Mouse (Mus musculus): Measurements from ENCODE around the gene Dner.

Dner gene

DNA sequence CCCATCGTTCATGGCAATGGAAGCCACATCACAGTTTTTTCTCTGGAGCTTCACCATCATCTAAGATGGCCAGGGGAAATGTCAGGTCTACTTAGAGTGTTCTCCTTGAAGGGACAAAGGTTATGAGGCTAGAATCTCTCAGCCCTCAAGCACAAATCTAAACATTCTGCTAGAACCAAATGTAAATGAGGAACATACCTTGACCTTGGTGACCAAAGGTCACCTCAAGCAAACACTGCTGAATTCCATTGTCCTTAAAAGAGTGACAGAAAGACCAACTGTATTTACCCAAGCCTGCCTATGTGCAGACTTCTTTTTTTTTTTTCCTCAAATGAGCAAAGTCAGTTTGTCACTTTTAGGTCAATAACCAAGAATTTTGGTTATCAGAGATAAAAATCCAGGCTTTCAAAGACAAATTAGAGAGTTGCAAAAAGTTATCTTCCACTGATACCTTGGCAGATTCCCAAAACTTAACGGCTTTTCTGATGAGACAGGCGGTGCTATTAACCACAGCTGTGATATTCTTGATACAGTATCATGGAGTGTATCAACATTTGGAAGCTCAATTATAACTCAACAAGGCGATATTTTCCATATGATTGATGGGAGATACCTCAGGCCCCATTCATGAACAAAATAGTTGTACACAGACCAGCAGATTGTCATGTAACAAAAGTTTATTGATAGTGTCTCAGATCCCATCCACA, 173.6 kb downstream of the Dner start:
- DNase-seq, result no peak

- DNase-seq, result no peak
Observed at GRCm38 (mm10) chr1:84518347-84518746, 177.7 kb downstream of the Dner start.

DNA sequence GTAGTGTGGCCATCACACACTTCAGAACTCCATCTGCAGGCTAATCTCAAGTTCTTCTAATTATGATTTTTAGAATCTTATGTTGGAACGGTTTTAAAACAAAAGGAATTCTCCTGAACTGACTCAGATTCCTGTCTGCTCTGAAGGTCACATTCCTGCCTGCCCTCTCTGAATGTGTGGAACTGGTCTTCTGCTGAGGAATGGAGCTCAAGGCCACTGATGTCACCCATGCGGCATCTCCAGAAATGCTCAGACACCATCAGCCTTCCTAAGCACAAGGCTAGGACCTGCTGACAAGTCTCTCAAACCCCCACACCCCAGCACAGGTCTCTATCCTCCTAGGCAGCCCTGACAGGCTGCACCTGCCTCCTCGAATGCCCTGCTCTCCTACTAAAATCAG, 182.8 kb downstream of the Dner start:
- no peak for DNase-seq

GRCm38 (mm10) chr1:84508510-84508909, 187.5 kb downstream of the Dner start:
- DNase-seq, result no peak

DNA sequence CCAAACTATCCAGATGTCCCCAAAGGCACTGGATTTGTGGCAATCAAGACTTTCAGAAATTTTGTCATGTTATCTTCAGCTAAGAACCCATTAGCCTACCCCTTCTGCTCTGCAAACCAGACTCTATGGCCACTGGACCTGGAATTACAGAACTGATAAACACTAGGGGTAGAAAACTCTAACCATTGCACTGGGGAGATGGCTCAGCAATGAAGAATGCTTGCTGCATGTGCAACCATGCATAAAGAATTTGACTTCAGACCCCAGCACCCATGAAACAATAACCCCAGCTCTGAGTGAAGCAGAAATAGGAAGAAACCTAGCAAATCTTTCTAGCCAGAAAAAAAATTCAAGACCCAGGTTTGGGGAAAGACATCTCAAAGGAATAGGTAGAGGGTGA, 188.5 kb downstream of the Dner start:
- no peak for DNase-seq

DNA sequence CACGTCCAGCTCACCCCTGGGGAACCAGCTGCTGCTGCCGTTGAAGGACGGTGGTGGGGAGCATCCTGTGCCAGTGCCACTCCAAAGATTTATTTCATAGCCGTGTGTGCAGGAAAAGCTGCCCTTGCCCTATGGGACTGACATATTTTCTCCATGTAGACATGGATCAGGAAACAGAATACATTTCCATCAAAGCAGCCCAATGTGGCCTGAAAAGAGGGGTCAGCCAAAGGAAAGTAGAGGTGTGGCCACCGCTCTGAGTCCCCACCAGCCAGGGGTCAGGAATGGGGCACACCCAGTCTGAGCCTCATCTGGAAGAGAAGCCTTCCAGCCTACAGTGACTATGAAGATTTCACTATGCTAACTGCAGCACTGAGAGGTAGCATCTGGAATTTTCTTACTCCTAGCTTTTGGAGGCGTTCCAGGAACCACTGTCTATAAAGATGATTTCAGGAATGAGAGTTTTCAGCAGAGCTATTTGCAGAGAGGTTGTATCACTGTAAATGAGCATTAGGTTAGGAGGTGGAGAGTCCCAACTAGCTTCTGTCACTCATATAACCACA, 189.0 kb downstream of the Dner start:
- DNase-seq, result no peak

- no peak for DNase-seq
Observed at GRCm38 (mm10) chr1:84500673-84501072, 195.3 kb downstream of the Dner start.

DNA sequence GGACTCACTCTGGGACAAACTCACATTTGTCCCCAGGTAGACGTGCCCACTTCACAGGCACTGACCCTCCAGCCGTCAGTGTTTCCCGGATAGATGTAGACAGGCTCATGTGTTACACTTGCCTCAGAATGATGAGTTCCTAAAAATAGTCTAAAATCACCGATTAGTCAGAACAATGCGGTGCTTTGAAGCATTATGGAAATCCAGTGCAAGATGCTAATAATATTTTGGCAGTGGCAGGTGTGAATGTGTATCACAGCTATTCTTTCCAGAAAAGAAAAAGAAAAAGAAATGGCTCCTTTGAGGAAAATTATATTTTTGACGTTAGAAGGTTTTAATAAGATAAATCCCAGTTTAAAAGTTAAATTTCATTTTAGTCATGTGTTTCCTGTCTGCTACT, 204.3 kb downstream of the Dner start:
- DNase-seq, result no peak

GRCm38 (mm10) chr1:84488546-84488945, 207.5 kb downstream of the Dner start:
- DNase-seq, result no peak

DNA sequence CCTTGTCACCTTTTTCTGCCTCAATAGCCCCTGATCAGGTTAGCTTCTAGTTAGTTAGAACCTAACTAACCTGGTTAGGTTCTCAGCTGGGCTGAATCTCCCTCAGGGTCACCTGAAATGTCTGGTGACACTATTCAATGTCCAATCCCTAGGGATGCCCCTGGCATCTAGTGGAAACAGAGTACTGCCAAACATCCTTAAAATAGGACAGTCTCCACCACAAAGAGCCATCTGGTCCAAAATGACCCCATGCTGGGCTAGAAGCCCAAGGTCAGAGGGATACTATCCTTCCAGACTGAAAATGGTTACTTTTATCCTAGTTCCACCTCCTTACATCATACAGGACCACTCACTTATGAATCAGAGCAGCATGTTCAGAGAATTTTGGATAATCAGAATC, 211.0 kb downstream of the Dner start:
- DNase-seq, result no peak

GRCm38 (mm10) chr1:84484577-84484976, 211.4 kb downstream of the Dner start:
- no peak for DNase-seq

DNA sequence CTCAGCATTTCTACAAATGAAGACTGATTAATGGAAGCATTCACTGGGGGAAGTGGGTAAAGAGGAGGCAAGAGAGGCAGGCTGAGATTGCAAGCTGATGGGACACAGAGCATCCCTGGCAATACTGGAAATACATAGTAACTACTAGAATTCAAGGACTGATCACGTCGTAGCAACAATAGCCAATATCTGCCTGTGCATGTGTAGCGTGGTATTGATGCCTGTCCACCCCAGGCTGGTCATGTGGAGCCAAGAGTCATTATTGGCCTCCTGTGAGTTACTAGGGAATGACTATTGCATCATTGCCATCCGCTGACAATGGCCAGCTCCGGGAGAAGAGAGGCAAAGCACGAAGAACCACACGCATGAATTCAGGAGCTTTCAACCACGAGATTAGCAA, 216.0 kb downstream of the Dner start:
- no peak for DNase-seq

DNA sequence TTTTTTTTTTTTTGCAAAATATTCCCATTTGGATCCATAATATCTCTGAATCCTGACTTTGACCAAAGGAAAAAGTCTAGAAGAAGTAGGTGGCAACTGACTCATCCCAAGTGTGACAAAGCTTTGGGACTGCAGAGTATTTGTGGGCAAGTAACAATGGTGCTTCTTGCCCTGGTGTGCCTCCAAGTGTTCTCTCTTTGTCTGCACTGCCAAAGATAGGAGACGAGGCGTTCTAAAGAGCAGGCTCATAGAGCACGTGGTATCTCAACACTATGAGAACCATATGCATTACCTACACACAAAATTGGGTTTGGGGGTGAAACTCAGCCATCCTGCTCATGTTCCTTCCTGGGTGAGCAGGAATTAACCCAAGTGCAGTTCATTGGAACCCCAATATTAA, 221.7 kb downstream of the Dner start:
- DNase-seq, result no peak

DNA sequence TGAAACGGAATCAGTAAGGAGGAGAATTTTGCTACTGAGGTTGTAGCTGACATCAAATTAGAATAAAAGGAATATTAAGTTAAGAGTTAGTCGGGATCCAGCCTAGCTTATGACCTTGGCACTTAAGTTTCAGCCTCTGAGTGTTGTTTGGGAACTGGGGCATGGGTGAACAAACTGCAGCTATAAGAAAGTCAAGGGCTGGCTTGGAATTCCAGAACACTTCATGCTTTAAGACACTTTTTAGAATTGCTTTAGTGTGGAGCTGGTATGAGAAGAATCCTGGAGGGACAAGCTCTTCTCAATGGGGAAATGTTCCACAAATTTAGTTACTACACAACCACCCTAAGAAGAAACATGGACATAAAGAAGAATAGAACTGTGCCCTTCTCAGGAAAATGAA, 223.8 kb downstream of the Dner start:
- DNase-seq, result no peak

- no peak for DNase-seq
Observed at GRCm38 (mm10) chr1:84470342-84470741, 225.7 kb downstream of the Dner start.

GRCm38 (mm10) chr1:84467664-84468063, 228.4 kb downstream of the Dner start:
- no peak for DNase-seq

DNA sequence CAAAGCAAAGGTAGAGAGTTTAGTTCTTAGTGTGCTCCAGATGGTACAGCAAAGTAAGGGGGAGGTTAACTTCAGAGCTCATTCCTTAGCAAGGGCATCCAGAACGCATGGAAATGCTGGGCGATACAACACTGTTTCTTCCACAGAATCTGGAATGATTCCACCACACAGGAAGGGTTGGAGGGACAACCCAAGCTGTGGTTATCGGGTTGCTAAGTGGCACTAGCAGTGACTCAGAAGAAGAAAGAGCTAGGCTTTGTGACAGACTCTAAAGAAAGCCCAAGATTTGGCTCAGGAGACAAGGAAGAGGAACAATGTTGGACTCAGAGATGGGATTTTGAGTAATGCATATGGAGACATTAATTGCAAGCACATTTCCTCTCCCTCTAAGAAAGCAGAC, 231.3 kb downstream of the Dner start:
- peak; percentile 30 for DNase-seq

DNA sequence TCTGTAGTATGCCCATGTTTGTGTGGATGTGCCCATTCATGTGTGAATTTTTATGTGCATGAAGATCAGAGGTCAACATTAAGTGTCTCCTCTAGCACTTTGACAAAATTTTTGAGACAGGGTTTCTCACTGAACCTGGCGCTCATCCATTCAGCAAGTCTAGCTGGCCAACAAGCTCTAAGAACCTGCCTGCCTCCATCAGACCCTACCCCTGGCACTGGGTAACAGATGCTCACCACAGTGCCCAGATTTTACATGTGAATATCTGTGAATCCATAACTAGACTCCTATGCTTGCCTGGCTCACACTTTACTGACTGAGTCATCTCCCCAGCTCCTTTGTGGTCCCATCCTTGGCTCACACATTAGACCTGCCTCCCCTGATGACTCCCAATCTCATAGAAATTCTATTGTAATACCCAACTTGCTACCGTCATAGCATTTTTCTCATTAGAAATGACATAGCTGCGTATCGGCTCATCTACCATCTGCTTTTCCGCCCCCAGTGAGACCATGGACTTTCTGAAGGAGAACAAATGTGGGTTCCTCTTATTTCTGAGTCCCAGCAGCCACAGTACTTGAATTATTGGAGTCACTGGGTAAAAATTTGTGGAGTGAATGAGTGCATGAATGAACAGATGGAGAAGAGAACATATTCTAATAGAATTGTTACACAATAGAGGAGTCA, 231.9 kb downstream of the Dner start:
- peak; percentile 34 for DNase-seq

- DNase-seq, result no peak
Observed at GRCm38 (mm10) chr1:84449566-84450278, 246.3 kb downstream of the Dner start.

DNA sequence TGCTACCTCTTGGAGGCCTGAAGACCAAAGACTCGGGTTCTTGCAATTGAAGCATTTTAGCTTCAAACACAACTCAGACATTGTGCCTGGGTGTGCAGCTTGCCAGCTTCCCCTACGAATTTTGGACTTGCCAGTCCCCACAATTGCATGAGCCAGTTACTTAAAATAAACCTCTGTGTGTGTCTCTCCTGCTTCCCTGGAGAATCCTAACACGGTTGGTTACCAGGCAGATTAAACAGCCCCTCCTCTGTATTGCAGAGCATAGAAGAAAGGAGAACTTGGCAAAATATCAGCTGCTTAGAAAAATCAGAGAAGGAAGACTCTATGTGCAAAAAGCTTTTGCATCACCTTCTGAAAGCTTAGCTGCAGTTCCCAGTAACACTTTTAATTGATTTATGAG, 252.4 kb downstream of the Dner start:
- peak; percentile 42 for DNase-seq

DNA sequence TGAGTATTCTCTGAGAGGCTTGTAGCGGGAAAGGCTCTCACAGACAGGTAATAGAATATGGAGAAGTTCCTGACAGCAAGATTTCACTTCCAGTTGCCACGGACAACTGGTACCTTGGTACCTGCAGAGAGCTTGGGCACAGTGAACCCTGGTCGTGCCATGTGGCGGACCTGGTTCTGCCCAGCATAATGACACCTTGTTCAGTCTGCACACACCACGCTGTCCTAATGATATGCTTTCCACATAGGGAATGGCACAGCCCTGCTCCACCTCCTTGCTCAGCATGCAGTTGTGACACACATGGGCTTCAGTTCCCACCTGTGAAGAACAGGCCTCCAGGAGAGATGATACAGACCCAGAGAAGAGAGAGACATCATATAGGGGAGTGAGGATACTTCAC, 253.0 kb downstream of the Dner start:
- no peak for DNase-seq

GRCm38 (mm10) chr1:84441419-84441818, 254.6 kb downstream of the Dner start:
- no peak for DNase-seq

GRCm38 (mm10) chr1:84437565-84437964, 258.5 kb downstream of the Dner start:
- no peak for DNase-seq

GRCm38 (mm10) chr1:84436281-84436680, 259.7 kb downstream of the Dner start:
- DNase-seq, result no peak
